In genomic region chr9:38718102-38718501, GRCm38 (mm10) we compare ENCODE assay signal across 8 mouse cellular contexts. TPM values are rescaled to one million over a fixed set of nuclear protein-coding genes. Genes with fewer than 3 reads are reported as not detected.
DNase-seq lines count a peak whose midpoint lies in the region; ATAC-seq and TF ChIP-seq lines count a peak whose summit lies in the region.

TSS of gene Vwa5a (plus strand) at chr9:38718268.

- H3K4me2 ChIP-seq in forebrain, embryonic 15.5 days (replicated peaks): peak within 1 kb of the TSS; percentile 35
- peak within 1 kb of the TSS; percentile 70 for H3K4me2 ChIP-seq in limb, embryonic 14.5 days (replicated peaks; ENCODE audit: low read depth, low read length, severe bottlenecking)

- no peaks in the 10 kb centered on the region for H3K27me3 ChIP-seq in forebrain, embryonic 15.5 days
- H3K27me3 ChIP-seq in limb, embryonic 14.5 days (ENCODE audit: control insufficient read depth, insufficient read depth, low read length): no peaks in the 10 kb centered on the region

- no peak within 1 kb of the TSS for H3K27ac ChIP-seq in forebrain, embryonic 15.5 days (replicated peaks)
- H3K27ac ChIP-seq in limb, embryonic 14.5 days (replicated peaks; ENCODE audit: low read depth, low read length): peak within 1 kb of the TSS; percentile 71

- no peaks in the 10 kb centered on the region for H3K9me3 ChIP-seq in forebrain, embryonic 15.5 days
- no peaks in the 10 kb centered on the region for H3K9me3 ChIP-seq in limb, embryonic 14.5 days (ENCODE audit: control insufficient read depth, low read length)

- H3K4me1 ChIP-seq in forebrain, embryonic 15.5 days: 0 out of 2 replicates have a peak, but pooled peaks cover 11% of the 10 kb centered on the region
- H3K4me1 ChIP-seq in limb, embryonic 14.5 days (ENCODE audit: control insufficient read depth, insufficient read depth, low read length): 0 out of 2 replicates have a peak, but pooled peaks cover 6% of the 10 kb centered on the region

- peak; percentile 6 for DNase-seq in left cerebral cortex, adult 11 months (ENCODE audit: low spot score)
- no peak for DNase-seq in left cerebral cortex, postnatal 4 days
- DNase-seq in adrenal gland, postnatal 4 days (ENCODE audit: low spot score in 2 of 2): no peak
- DNase-seq in limb, embryonic 14.5 days (ENCODE audit: low spot score): peak; percentile 77
- no peak for DNase-seq in spleen, postnatal 10 days (ENCODE audit: low spot score in 2 of 2)

- TF ChIP-seq POLR2A in limb, embryonic 14.5 days (IDR thresholded peaks at IDR 0.05; ENCODE audit: borderline replicate concordance, extremely low read depth, insufficient read depth, insufficient read length): no peak

- no peaks in the 10 kb centered on the region for H3K36me3 ChIP-seq in forebrain, embryonic 15.5 days
- peaks cover 3% of the 10 kb centered on the region for H3K36me3 ChIP-seq in limb, embryonic 14.5 days (ENCODE audit: control insufficient read depth, insufficient read depth, low read length)

- WGBS in forebrain, embryonic 15.5 days: 0% methylated on average over 4 of the region's 4 CpGs
- WGBS in limb, embryonic 14.5 days: 1% methylated on average over 4 of the region's 4 CpGs

- peak within 1 kb of the TSS; percentile 30; the same call in 1 of the 2 replicates for H3K9ac ChIP-seq in forebrain, embryonic 15.5 days (replicated peaks)
- H3K9ac ChIP-seq in limb, embryonic 14.5 days (ENCODE audit: low read depth, low read length, severe bottlenecking): peak within 1 kb of the TSS; percentile 67

- peak within 1 kb of the TSS; percentile 37 for H3K4me3 ChIP-seq in forebrain, embryonic 15.5 days
- peak within 1 kb of the TSS; percentile 56 for H3K4me3 ChIP-seq in limb, embryonic 14.5 days (replicated peaks; ENCODE audit: low read length)

- intact Hi-C loops in left cerebral cortex, postnatal 4 days (cut with DNase I): no loop called here

- no peak for ATAC-seq in forebrain, embryonic 15.5 days (replicated peaks)
- ATAC-seq in hematopoietic stem cell, adult 5-6 weeks (replicated peaks in 1 of 2; ENCODE audit: insufficient read depth in 1 of 2, low FRiP score in 2 of 2, low TSS enrichment in 1 of 2, low read depth in 1 of 2, poor library complexity in 2 of 2, severe bottlenecking in 2 of 2): peak; percentile 86 to 97
- ATAC-seq in limb, embryonic 14.5 days (ENCODE audit: low FRiP score, low read depth): peak; percentile 85
- 0 out of 2 replicates have a peak, but pooled peaks have one; percentile 50 for ATAC-seq in monocyte, adult 5-6 weeks (replicated peaks; ENCODE audit: insufficient number of reproducible peaks, low FRiP score, low TSS enrichment, poor library complexity, severe bottlenecking)

RNA-seq across cellular contexts. Expression of gene Vwa5a, which starts in this region (rescaled TPM):
- total RNA-seq in left cerebral cortex, postnatal 4 days (2021): 1 to 10 TPM; 6.6 to 7.6 TPM
- total RNA-seq in adrenal gland, postnatal 4 days (2021): 10 to 100 TPM; 46.4 to 53.4 TPM
- polyA plus RNA-seq in forebrain, embryonic 15.5 days (2015; fragmentation: Nextera tagmentation; extraction: Ambion mirVana): 5.5 and 5.7 TPM in 2 replicates
- total RNA-seq in hematopoietic stem cell, adult 5-6 weeks (2017): 50.0 and 74.2 TPM in 2 replicates
- polyA plus RNA-seq in limb, embryonic 14.5 days (2012; rRNA removed): 19.1 and 20.6 TPM in 2 replicates
- polyA plus RNA-seq in limb, embryonic 14.5 days (2014; fragmentation: Nextera tagmentation; extraction: Ambion mirVana): 26.2 and 28.6 TPM in 2 replicates
- 29.2 to 35.0 TPM (median 33.1 TPM) in 3 replicates for total RNA-seq in monocyte, adult 5-6 weeks (2017)

Comparison
In these comparisons a context has a peak if more than half of its experiments do, and no peak if none do; other contexts are left out.
1. DNase-seq: peak in left cerebral cortex, adult 11 months (single experiment) and limb, embryonic 14.5 days (single experiment); none in left cerebral cortex, postnatal 4 days (single experiment), adrenal gland, postnatal 4 days (0 of 2) and spleen, postnatal 10 days (0 of 2).